Mouse (Mus musculus): ENCODE measurements at regions not wholly inside any gene's neighbourhood (a gene's known extent, or its start where the extent isn't known, plus 50 kb on each side); places are given as distances from the start of the nearest gene placed in this dataset.
A peak's percentile ranks its signal among the peaks of the same experiment; 100 is the strongest.
"Not testable (repeated sequence)": the region's sequence is repeated elsewhere in the genome, so short reads cannot be mapped to it uniquely, and the experiment has no call there.

GRCm38 (mm10) chr12:19125541-19125940 lies 611.2 kb downstream of the 5730507C01Rik start:
- DNase-seq (ENCODE audit: low read depth in 1 of 2, low spot score in 2 of 2) = no peak

DNA sequence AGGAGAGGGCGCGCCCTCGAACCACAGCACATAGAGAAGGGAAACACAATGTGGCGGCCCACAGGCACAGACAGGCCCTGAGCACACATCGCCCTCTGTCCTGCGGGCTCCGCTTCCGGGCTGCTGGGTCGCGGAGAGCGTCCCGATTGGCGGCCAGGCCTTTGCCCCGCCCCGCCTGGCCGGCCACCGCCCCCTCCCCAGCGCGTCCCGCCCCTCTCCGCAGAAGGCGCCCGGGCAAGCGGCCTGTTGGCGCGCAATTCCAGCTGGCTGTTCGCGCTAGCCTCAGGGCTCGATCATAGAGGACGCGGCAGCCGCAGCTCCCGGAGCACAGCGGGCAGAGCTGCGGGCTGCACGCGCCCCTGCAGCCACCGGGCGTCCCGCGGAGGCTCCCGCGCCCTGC lies 661.3 kb downstream of the 5730507C01Rik start:
- no peak for DNase-seq (ENCODE audit: low read depth in 1 of 2, low spot score in 2 of 2)

DNA sequence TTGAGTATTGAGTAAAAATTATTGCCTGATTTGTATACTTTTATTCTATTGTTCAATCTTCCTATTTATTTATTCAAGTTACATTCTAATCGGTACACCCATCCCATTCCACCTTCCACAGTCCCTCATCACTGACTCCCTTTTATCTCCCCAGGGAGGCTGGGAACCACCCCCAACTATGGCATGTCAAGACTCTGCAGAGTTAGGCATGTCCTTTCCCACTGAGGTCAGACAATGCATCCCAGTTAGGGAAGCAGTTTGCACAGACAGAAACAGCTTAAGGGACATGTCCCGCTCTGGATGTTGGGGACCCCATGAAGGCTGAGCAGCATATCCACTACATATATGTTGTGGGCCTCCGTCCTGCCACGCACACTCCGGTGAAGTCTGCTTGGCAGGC lies 678.1 kb downstream of the 5730507C01Rik start:
- DNase-seq (ENCODE audit: low read depth in 1 of 2, low spot score in 2 of 2) = no peak

DNA sequence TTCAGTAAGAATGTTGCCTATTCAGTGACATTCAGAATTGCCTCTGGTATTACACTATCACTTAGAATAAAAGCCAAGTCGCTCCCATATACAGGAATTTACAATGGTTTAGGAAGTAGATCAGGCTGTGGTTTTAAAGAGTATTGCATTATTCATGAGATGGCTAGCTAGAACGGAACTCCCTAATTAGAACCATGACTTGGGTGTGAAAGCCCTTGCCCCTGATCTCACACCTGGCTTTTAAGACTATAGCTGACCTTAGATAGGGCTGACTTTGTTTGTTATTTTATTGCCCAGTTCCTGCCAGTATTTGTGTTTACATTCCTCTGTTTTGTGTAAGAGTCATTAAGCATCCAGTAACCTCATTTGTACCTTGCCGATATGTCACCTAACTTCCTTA lies 678.7 kb downstream of the 5730507C01Rik start:
- DNase-seq (ENCODE audit: low read depth in 1 of 2, low spot score in 2 of 2) = not testable (repeated sequence)

DNA sequence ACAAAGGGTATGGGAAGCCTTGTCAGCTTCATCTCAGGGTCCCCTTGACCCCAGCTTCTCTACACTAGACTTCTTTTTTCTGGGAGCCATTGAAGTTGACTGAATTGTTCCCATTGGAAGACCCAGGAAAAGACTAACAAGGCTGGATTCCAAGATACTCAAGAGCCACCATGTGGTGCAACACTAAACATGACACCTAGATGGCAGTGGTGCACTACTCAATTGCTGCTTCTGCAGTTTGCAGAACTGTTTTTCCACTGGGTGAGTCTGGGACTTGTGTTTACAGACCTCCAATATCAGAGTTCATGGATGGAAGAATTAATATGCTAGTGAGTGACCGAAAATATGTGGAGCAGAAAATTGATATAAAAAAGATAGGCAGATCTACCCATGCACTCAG lies 709.7 kb downstream of the 5730507C01Rik start:
- DNase-seq (ENCODE audit: low read depth in 1 of 2, low spot score in 2 of 2) = not testable (repeated sequence)

DNA sequence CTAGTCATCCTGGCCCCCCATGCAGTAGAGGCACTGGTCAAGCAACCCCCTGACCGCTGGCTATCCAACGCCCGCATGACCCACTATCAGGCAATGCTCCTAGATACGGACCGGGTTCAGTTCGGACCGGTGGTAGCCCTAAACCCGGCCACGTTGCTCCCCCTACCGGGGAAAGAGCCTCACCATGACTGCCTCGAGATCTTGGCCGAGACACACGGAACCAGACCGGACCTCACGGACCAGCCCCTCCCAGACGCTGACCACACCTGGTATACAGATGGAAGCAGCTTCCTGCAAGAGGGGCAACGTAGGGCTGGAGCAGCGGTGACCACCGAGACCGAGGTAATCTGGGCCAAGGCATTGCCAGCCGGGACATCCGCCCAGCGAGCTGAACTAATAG lies 707.6 kb upstream of the Gm21863 start:
- peak in 1 of 2 experiments; percentile 2 for DNase-seq (ENCODE audit: low read depth in 1 of 2, low spot score in 2 of 2)

DNA sequence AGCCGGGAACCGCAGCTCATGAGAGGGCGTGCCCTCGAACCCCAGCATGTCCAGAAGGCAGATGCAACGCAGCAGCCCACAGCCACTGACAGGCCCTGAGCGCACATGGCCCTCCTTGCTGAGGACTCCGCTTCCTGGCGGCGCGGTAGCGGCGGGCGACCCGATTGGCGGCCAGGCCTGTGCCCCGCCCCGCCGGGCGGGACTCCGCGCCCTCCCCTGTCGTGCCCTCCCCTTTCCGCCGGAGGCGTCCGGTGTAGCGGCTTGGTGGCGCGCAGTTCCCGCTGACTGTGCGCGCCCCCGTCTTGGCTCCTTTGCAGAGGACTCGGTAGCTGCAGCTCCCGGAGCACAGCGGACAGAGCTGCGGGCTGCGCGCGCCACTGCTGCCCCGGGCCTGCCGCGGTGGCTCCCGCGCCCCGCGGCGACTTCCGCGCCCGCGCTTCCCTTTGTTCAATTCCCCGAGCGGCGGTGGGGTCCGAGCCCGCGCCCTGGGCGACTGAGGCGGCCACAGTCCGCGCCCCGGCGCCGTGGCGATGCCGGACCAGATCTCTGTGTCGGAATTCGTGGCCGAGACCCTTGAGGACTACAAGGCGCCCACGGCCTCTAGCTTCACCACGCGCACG lies 665.9 kb upstream of the Gm21863 start:
- DNase-seq (ENCODE audit: low read depth in 1 of 2, low spot score in 2 of 2) = not testable (repeated sequence)

GRCm38 (mm10) chr12:19289038-19289437 lies 665.3 kb upstream of the Gm21863 start:
- not testable (repeated sequence) for DNase-seq (ENCODE audit: low read depth in 1 of 2, low spot score in 2 of 2)

- not testable (repeated sequence) for DNase-seq (ENCODE audit: low read depth in 1 of 2, low spot score in 2 of 2)
These were observed 662.1 kb upstream of the Gm21863 start for GRCm38 (mm10) chr12:19292068-19292770.

Data from monocyte, adult 2 months (primary cell).